Mouse (Mus musculus): ENCODE data around the gene Orai3. TPM values are rescaled to one million over a fixed set of nuclear protein-coding genes. Genes with fewer than 3 reads are reported as not detected.
"Not testable (repeated sequence)": the region's sequence is repeated elsewhere in the genome, so short reads cannot be mapped to it uniquely, and the experiment has no call there.

The Orai3 gene
- 18.6 and 20.0 TPM in 2 replicates for polyA plus RNA-seq (2015; fragmentation: Nextera tagmentation; extraction: Ambion mirVana)

GRCm38 (mm10) chr7:127769651-127770038, at the start of gene Orai3:
TSS of gene Orai3 (plus strand) at chr7:127769815.
- Histone ChIP-seq H3K36me3 (ENCODE audit: control insufficient read depth, insufficient read depth, low read length) (peaks cover 3% of the 10 kb centered on the region; the same call in 1 of the 2 replicates), H3K4me2 (replicated peaks; ENCODE audit: low read depth) (peak within 1 kb of the TSS; percentile 86), H3K9ac (ENCODE audit: low read length) (peak within 1 kb of the TSS; percentile 95), H3K9me3 (ENCODE audit: control insufficient read depth, low read length) (no peaks in the 10 kb centered on the region), H3K27me3 (ENCODE audit: control insufficient read depth, insufficient read depth, low read length) (no peaks in the 10 kb centered on the region), H3K27ac (replicated peaks) (peak within 1 kb of the TSS; percentile 91), H3K4me3 (ENCODE audit: low read depth, low read length) (peak within 1 kb of the TSS; percentile 74), H3K4me1 (replicated peaks; ENCODE audit: control insufficient read depth, insufficient read depth) (peaks cover 4% of the 10 kb centered on the region; the same call in 1 of the 2 replicates)
- ATAC-seq (ENCODE audit: low FRiP score, low TSS enrichment): peak; percentile 75
- peak; percentile 90 for DNase-seq (ENCODE audit: low spot score)
- no peak for TF ChIP-seq EP300 (optimal IDR thresholded peaks at IDR 0.05)
- no peak for TF ChIP-seq CTCF (IDR thresholded peaks at IDR 0.05; ENCODE audit: low read depth)
- WGBS: 1% methylated on average over 24 of the region's 24 CpGs

- no peak for ATAC-seq (ENCODE audit: low FRiP score, low TSS enrichment)
- H3K27me3 ChIP-seq (ENCODE audit: control insufficient read depth, insufficient read depth, low read length): no peaks in the 10 kb centered on the region
- 46% methylated on average over 2 of the region's 2 CpGs for WGBS
Observed at GRCm38 (mm10) chr7:127725490-127725889, 44.1 kb upstream of the Orai3 start.

DNA sequence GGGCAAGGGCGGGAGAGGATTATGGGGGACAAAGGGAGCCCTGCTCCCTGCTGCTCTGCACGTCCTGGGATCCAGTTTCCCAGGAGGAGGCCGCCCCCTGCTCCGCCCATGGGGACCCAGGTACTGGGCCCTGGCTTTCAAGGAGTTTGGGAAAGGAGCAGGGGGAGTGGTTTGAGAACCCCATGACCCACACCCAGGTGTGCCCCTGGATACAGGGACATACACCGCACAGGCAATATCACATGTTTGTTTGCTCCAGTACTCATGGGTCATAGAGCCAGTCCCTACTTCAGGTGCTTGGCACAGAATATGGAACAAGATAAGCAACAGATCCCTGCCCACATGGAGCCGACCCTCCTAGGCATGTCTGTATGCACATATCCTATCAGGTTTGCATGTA, 43.7 kb upstream of the Orai3 start:
- H3K9me3 ChIP-seq (ENCODE audit: control insufficient read depth, low read length): no peaks in the 10 kb centered on the region
- 61% methylated on average over 5 of the region's 6 CpGs for WGBS
- no peak overlapping the region for H3K4me2 ChIP-seq (replicated peaks; ENCODE audit: low read depth)
- H3K9ac ChIP-seq (ENCODE audit: low read length): no peak overlapping the region
- ATAC-seq (ENCODE audit: low FRiP score, low TSS enrichment) (peak; percentile 11; the same call in 1 of the 2 replicates), DNase-seq (ENCODE audit: low spot score) (no peak)
- H3K27me3 ChIP-seq (ENCODE audit: control insufficient read depth, insufficient read depth, low read length): no peaks in the 10 kb centered on the region
- H3K36me3 ChIP-seq (ENCODE audit: control insufficient read depth, insufficient read depth, low read length): no peaks in the 10 kb centered on the region
- H3K4me3 ChIP-seq (ENCODE audit: low read depth, low read length): no peak overlapping the region
- H3K4me1 ChIP-seq (replicated peaks; ENCODE audit: control insufficient read depth, insufficient read depth): no peaks in the 10 kb centered on the region
- H3K27ac ChIP-seq (replicated peaks): no peak overlapping the region
- no peak for TF ChIP-seq CTCF (IDR thresholded peaks at IDR 0.05; ENCODE audit: low read depth)
- no peak for TF ChIP-seq EP300 (optimal IDR thresholded peaks at IDR 0.05)

More at GRCm38 (mm10) chr7:127725490-127725889, 44.1 kb upstream of the Orai3 start:
- no peak overlapping the region for H3K27ac ChIP-seq (replicated peaks)
- H3K9me3 ChIP-seq (ENCODE audit: control insufficient read depth, low read length): no peaks in the 10 kb centered on the region
- no peak for DNase-seq (ENCODE audit: low spot score)
- H3K36me3 ChIP-seq (ENCODE audit: control insufficient read depth, insufficient read depth, low read length): no peaks in the 10 kb centered on the region
- no peaks in the 10 kb centered on the region for H3K4me1 ChIP-seq (replicated peaks; ENCODE audit: control insufficient read depth, insufficient read depth)
- TF ChIP-seq CTCF (IDR thresholded peaks at IDR 0.05; ENCODE audit: low read depth): no peak
- no peak for TF ChIP-seq EP300 (optimal IDR thresholded peaks at IDR 0.05)
- H3K9ac ChIP-seq (ENCODE audit: low read length): no peak overlapping the region
- no peak overlapping the region for H3K4me2 ChIP-seq (replicated peaks; ENCODE audit: low read depth)
- H3K4me3 ChIP-seq (ENCODE audit: low read depth, low read length): no peak overlapping the region

DNA sequence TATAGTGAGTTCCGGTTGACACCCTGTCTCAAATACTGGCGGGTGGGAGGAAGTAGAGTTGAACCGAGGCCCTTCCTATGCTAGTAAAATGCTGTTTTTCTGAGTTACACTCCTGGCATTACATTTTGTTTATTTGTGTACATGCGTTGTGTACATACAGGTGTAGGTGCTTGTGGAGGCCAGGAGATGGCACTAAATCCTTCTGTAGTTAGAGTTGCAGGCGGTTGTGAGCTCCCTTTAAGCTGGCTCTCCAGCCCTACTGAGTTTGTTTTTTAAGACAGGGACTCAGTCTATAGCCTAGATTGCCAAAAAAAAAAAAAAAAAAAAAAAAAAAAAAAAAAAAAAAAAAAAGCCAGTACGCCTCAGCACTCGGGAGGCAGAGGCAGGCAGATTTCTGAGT, 41.7 kb upstream of the Orai3 start:
- TF ChIP-seq EP300 (optimal IDR thresholded peaks at IDR 0.05) (no peak), CTCF (IDR thresholded peaks at IDR 0.05; ENCODE audit: low read depth) (peak; percentile 34; the same call in 1 of the 2 replicates)
- Histone ChIP-seq H3K4me2 (replicated peaks; ENCODE audit: low read depth) (no peak overlapping the region), H3K36me3 (ENCODE audit: control insufficient read depth, insufficient read depth, low read length) (no peaks in the 10 kb centered on the region), H3K4me3 (ENCODE audit: low read depth, low read length) (no peak overlapping the region), H3K27me3 (ENCODE audit: control insufficient read depth, insufficient read depth, low read length) (no peaks in the 10 kb centered on the region), H3K9ac (ENCODE audit: low read length) (no peak overlapping the region), H3K9me3 (ENCODE audit: control insufficient read depth, low read length) (no peaks in the 10 kb centered on the region), H3K27ac (replicated peaks) (no peak overlapping the region), H3K4me1 (replicated peaks; ENCODE audit: control insufficient read depth, insufficient read depth) (no peaks in the 10 kb centered on the region)
- DNase-seq (ENCODE audit: low spot score): no peak
- 86% methylated on average over 7 of the region's 7 CpGs for WGBS
- ATAC-seq (ENCODE audit: low FRiP score, low TSS enrichment): no peak

DNA sequence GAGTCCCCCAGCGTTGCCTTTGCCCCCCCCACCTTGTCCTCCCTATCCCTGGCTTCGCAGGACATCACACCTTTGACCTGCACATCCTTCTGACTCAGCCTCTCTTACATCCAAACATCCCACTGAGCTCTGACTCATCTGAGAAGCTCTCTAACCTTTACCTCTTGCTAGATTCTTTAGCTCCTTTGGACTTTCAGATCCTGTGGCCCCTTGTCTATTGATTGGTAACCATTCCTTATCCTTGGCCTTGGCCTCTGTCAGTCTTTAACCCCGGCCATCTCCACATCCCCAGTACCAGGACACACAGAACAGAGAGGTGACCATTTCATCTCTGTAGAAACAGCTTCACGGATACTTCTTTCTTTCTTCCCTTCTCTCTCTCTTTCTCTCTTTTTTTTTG, 39.4 kb upstream of the Orai3 start:
- H3K27me3 ChIP-seq (ENCODE audit: control insufficient read depth, insufficient read depth, low read length): no peaks in the 10 kb centered on the region
- H3K9ac ChIP-seq (ENCODE audit: low read length): no peak overlapping the region
- H3K4me2 ChIP-seq (replicated peaks; ENCODE audit: low read depth): no peak overlapping the region
- 58% methylated on average over 4 of the region's 4 CpGs for WGBS
- no peaks in the 10 kb centered on the region for H3K36me3 ChIP-seq (ENCODE audit: control insufficient read depth, insufficient read depth, low read length)
- H3K4me3 ChIP-seq (ENCODE audit: low read depth, low read length): no peak overlapping the region
- TF ChIP-seq EP300 (optimal IDR thresholded peaks at IDR 0.05) (no peak), CTCF (IDR thresholded peaks at IDR 0.05; ENCODE audit: low read depth) (no peak)
- H3K4me1 ChIP-seq (replicated peaks; ENCODE audit: control insufficient read depth, insufficient read depth): no peaks in the 10 kb centered on the region
- H3K9me3 ChIP-seq (ENCODE audit: control insufficient read depth, low read length): no peaks in the 10 kb centered on the region
- ATAC-seq (ENCODE audit: low FRiP score, low TSS enrichment) (no peak), DNase-seq (ENCODE audit: low spot score) (no peak)
- H3K27ac ChIP-seq (replicated peaks): no peak overlapping the region

- DNase-seq (ENCODE audit: low spot score); H3K4me2 ChIP-seq (replicated peaks; ENCODE audit: low read depth); H3K4me1 ChIP-seq (replicated peaks; ENCODE audit: control insufficient read depth, insufficient read depth); H3K27ac ChIP-seq (replicated peaks); H3K9ac ChIP-seq (ENCODE audit: low read length); H3K36me3 ChIP-seq (ENCODE audit: control insufficient read depth, insufficient read depth, low read length); ATAC-seq (ENCODE audit: low FRiP score, low TSS enrichment); H3K9me3 ChIP-seq (ENCODE audit: control insufficient read depth, low read length); H3K27me3 ChIP-seq (ENCODE audit: control insufficient read depth, insufficient read depth, low read length); H3K4me3 ChIP-seq (ENCODE audit: low read depth, low read length): not testable (repeated sequence)
- WGBS: no CpG with 5 or more reads among the region's 5 CpGs
Observed at GRCm38 (mm10) chr7:127732066-127732465, 37.5 kb upstream of the Orai3 start, which contains the start of gene Ctf2. TSS of gene Ctf2 (minus strand) at chr7:127732166.

All from stomach, postnatal 0 days (tissue).